Mouse (Mus musculus) ES-E14 (cell line): ENCODE data around the gene Ift122.

Experiments
- CHD2 ChIP-seq: IDR thresholded peaks from 2 replicates; pipeline ENCODE4 v1.6.1; 2014; ENCODE audit warnings: mild to moderate bottlenecking, low read depth, low read length, inconsistent platforms
- HCFC1 ChIP-seq: IDR thresholded peaks from 2 replicates; pipeline ENCODE4 v1.6.1; 2012; ENCODE audit warnings: low read length, inconsistent platforms, borderline replicate concordance; ENCODE audit not compliant: insufficient read depth
- ZC3H11A ChIP-seq: IDR thresholded peaks from 2 replicates; pipeline ENCODE4 v1.6.1; 2012; ENCODE audit warnings: low read depth, mild to moderate bottlenecking, inconsistent platforms, low read length, borderline replicate concordance
- ZNF384 ChIP-seq: IDR thresholded peaks from 2 replicates; pipeline ENCODE4 v1.6.1; 2012; ENCODE audit warnings: low read depth, low read length, inconsistent platforms

- TF ChIP-seq ZNF384 (no peak), CHD2 (no peak), ZC3H11A (no peak), HCFC1 (no peak)
Observed at GRCm38 (mm10) chr6:115926416-115926815, 73.1 kb downstream of the Ift122 start.
